Mouse (Mus musculus): ENCODE measurements at regions not wholly inside any gene's neighbourhood (a gene's known extent, or its start where the extent isn't known, plus 50 kb on each side); places are given as distances from the start of the nearest gene placed in this dataset.

GRCm38 (mm10) chr2:128218961-128219360 is 93.1 kb downstream of the Bcl2l11 start:
- TF ChIP-seq CTCF (IDR thresholded peaks at IDR 0.05; ENCODE audit: low read depth), result no peak
- TF ChIP-seq EP300 (IDR thresholded peaks at IDR 0.05; ENCODE audit: low read depth), result no peak

Measured in liver, embryonic 14.5 days (tissue).